ENCODE assay signal across 8 mouse cellular contexts in genomic region chr1:180422076-180422828, GRCm38 (mm10).
DNase-seq lines count a peak whose midpoint lies in the region; ATAC-seq lines count a peak whose summit lies in the region.

No protein-coding gene starts in this region.

- H3K9me3 ChIP-seq in embryonic facial prominence, embryonic 13.5 days = no peaks in the 10 kb centered on the region
- no peaks in the 10 kb centered on the region for H3K9me3 ChIP-seq in heart, embryonic 10.5 days
- no peaks in the 10 kb centered on the region for H3K9me3 ChIP-seq in kidney, embryonic 14.5 days (ENCODE audit: control insufficient read depth, low read length)
- H3K9me3 ChIP-seq in liver, embryonic 13.5 days (replicated peaks) = no peaks in the 10 kb centered on the region
- H3K9me3 ChIP-seq in stomach, embryonic 16.5 days (replicated peaks; ENCODE audit: control insufficient read depth, low read length) = no peaks in the 10 kb centered on the region

- H3K4me3 ChIP-seq in embryonic facial prominence, embryonic 13.5 days = no peak overlapping the region
- H3K4me3 ChIP-seq in heart, embryonic 10.5 days = no peak overlapping the region
- no peak overlapping the region for H3K4me3 ChIP-seq in kidney, embryonic 14.5 days (ENCODE audit: low read length)
- H3K4me3 ChIP-seq in liver, embryonic 13.5 days (replicated peaks) = no peak overlapping the region
- no peak overlapping the region for H3K4me3 ChIP-seq in stomach, embryonic 16.5 days (replicated peaks; ENCODE audit: low read length)

- peak; percentile 78 for DNase-seq in B cell, adult 2 months
- peak; percentile 80 to 88 for DNase-seq in adrenal gland, postnatal 36 days
- peak; percentile 85 for DNase-seq in heart, embryonic 10.5 days (ENCODE audit: low spot score)
- DNase-seq in liver, embryonic 13.5 days = peak; percentile 35
- DNase-seq in neural tube, embryonic 10.5 days (ENCODE audit: extremely low spot score, low spot score) = peak; percentile 60

- 31% methylated on average over 11 of the region's 11 CpGs for WGBS in embryonic facial prominence, embryonic 13.5 days
- 21% methylated on average over 11 of the region's 11 CpGs for WGBS in heart, embryonic 10.5 days
- 34% methylated on average over 11 of the region's 11 CpGs for WGBS in kidney, embryonic 14.5 days
- 46% methylated on average over 11 of the region's 11 CpGs for WGBS in liver, embryonic 13.5 days (ENCODE audit: insufficient replicate concordance)
- WGBS in stomach, embryonic 16.5 days = 20% methylated on average over 11 of the region's 11 CpGs

- H3K27me3 ChIP-seq in embryonic facial prominence, embryonic 13.5 days = no peaks in the 10 kb centered on the region
- H3K27me3 ChIP-seq in heart, embryonic 10.5 days (ENCODE audit: insufficient read depth, poor library complexity, severe bottlenecking) = peaks cover 5% of the 10 kb centered on the region; the same call in 1 of the 2 replicates
- H3K27me3 ChIP-seq in kidney, embryonic 14.5 days (ENCODE audit: control insufficient read depth, insufficient read depth, low read length) = no peaks in the 10 kb centered on the region
- H3K27me3 ChIP-seq in liver, embryonic 13.5 days = no peaks in the 10 kb centered on the region
- H3K27me3 ChIP-seq in stomach, embryonic 16.5 days (ENCODE audit: control insufficient read depth, insufficient read depth, low read length) = no peaks in the 10 kb centered on the region

- no peak for ATAC-seq in embryonic facial prominence, embryonic 13.5 days (ENCODE audit: insufficient number of reproducible peaks, insufficient read depth, low FRiP score, low TSS enrichment, low read depth)
- ATAC-seq in kidney, embryonic 14.5 days (ENCODE audit: low FRiP score, low TSS enrichment) = peak; percentile 41
- ATAC-seq in liver, embryonic 13.5 days (ENCODE audit: low read depth) = 0 out of 2 replicates have a peak, but pooled peaks have one; percentile 15
- peak; percentile 80 for ATAC-seq in stomach, embryonic 16.5 days (ENCODE audit: insufficient read depth, low FRiP score)

- peak overlapping the region; percentile 7; the same call in 1 of the 2 replicates for H3K9ac ChIP-seq in embryonic facial prominence, embryonic 13.5 days
- peak overlapping the region; percentile 28; the same call in 1 of the 2 replicates for H3K9ac ChIP-seq in kidney, embryonic 14.5 days (ENCODE audit: low read depth, low read length)
- H3K9ac ChIP-seq in liver, embryonic 13.5 days = no peak overlapping the region
- H3K9ac ChIP-seq in stomach, embryonic 16.5 days (ENCODE audit: low read length) = 0 out of 2 replicates have a peak overlapping the region, but pooled peaks have one; percentile 5

- no peak overlapping the region for H3K4me2 ChIP-seq in embryonic facial prominence, embryonic 13.5 days
- no peak overlapping the region for H3K4me2 ChIP-seq in kidney, embryonic 14.5 days (replicated peaks; ENCODE audit: low read depth, low read length)
- no peak overlapping the region for H3K4me2 ChIP-seq in liver, embryonic 13.5 days
- no peak overlapping the region for H3K4me2 ChIP-seq in stomach, embryonic 16.5 days (ENCODE audit: low read depth, low read length)

- no peak overlapping the region for H3K27ac ChIP-seq in embryonic facial prominence, embryonic 13.5 days
- peak overlapping the region; percentile 0; the same call in 1 of the 2 replicates for H3K27ac ChIP-seq in heart, embryonic 10.5 days
- H3K27ac ChIP-seq in kidney, embryonic 14.5 days (ENCODE audit: low read depth, low read length) = peak overlapping the region; percentile 30; the same call in 1 of the 2 replicates
- no peak overlapping the region; the same call in 1 of the 2 replicates for H3K27ac ChIP-seq in liver, embryonic 13.5 days
- peak overlapping the region; percentile 25; the same call in 1 of the 2 replicates for H3K27ac ChIP-seq in stomach, embryonic 16.5 days (ENCODE audit: low read length)

- H3K4me1 ChIP-seq in embryonic facial prominence, embryonic 13.5 days = peaks cover 15% of the 10 kb centered on the region
- H3K4me1 ChIP-seq in heart, embryonic 10.5 days = peaks cover 46% of the 10 kb centered on the region
- H3K4me1 ChIP-seq in kidney, embryonic 14.5 days (ENCODE audit: control insufficient read depth, insufficient read depth, low read length) = peaks cover 16% of the 10 kb centered on the region; the same call in 1 of the 2 replicates
- peaks cover 15% of the 10 kb centered on the region for H3K4me1 ChIP-seq in liver, embryonic 13.5 days (replicated peaks)
- peaks cover 12% of the 10 kb centered on the region for H3K4me1 ChIP-seq in stomach, embryonic 16.5 days (ENCODE audit: control insufficient read depth, insufficient read depth, low read length)

- H3K36me3 ChIP-seq in embryonic facial prominence, embryonic 13.5 days = peaks cover 48% of the 10 kb centered on the region
- peaks cover 20% of the 10 kb centered on the region for H3K36me3 ChIP-seq in heart, embryonic 10.5 days
- peaks cover 18% of the 10 kb centered on the region for H3K36me3 ChIP-seq in kidney, embryonic 14.5 days (ENCODE audit: control insufficient read depth, insufficient read depth, low read length)
- peaks cover 3% of the 10 kb centered on the region; the same call in 1 of the 2 replicates for H3K36me3 ChIP-seq in liver, embryonic 13.5 days
- no peaks in the 10 kb centered on the region; the same call in 1 of the 2 replicates for H3K36me3 ChIP-seq in stomach, embryonic 16.5 days (ENCODE audit: control insufficient read depth, insufficient read depth, low read length)

Comparison
In these comparisons a context has a peak if more than half of its experiments do, and no peak if none do; other contexts are left out.
1. DNase-seq: peak in every context shown above with its lines; median percentile 85 in heart, embryonic 10.5 days; 84 in adrenal gland, postnatal 36 days; 78 in B cell, adult 2 months; 60 in neural tube, embryonic 10.5 days; 35 in liver, embryonic 13.5 days.
2. H3K27ac ChIP-seq: peak in heart, embryonic 10.5 days (single experiment), kidney, embryonic 14.5 days (single experiment) and stomach, embryonic 16.5 days (single experiment); none in embryonic facial prominence, embryonic 13.5 days (single experiment) and liver, embryonic 13.5 days (single experiment).